Mouse (Mus musculus) lung, postnatal 4 days (tissue): ENCODE measurements at regions not wholly inside any gene's neighbourhood (a gene's known extent, or its start where the extent isn't known, plus 50 kb on each side); places are given as distances from the start of the nearest gene placed in this dataset.
"Not testable (repeated sequence)": the region's sequence is repeated elsewhere in the genome, so short reads cannot be mapped to it uniquely, and the experiment has no call there.

Experiments used
- DNase-seq, 2 experiments: peaks; one replicate each; pipeline ENCODE4 v3.0.0; 2021

- DNase-seq: peak in 1 of 2 experiments; percentile 53
Measured at GRCm38 (mm10) chr6:3319378-3319777, 80.0 kb downstream of the Samd9l start.

- peak; percentile 66 to 80 for DNase-seq
Measured at GRCm38 (mm10) chr6:3307598-3308220, 91.7 kb downstream of the Samd9l start.

GRCm38 (mm10) chr6:3304881-3305620, 94.3 kb downstream of the Samd9l start:
- DNase-seq: not testable (repeated sequence)

GRCm38 (mm10) chr6:3293316-3293715, 106.1 kb downstream of the Samd9l start:
- not testable (repeated sequence) for DNase-seq

GRCm38 (mm10) chr6:3291983-3292382, 107.4 kb downstream of the Samd9l start:
- not testable (repeated sequence) for DNase-seq

- not testable (repeated sequence) for DNase-seq
Measured at GRCm38 (mm10) chr6:3268726-3269125, 130.6 kb downstream of the Samd9l start.

- DNase-seq: not testable (repeated sequence)
Measured at GRCm38 (mm10) chr6:3265477-3265876, 133.9 kb downstream of the Samd9l start.
